Mouse (Mus musculus): ENCODE measurements around the gene Tent5a. TPM values are rescaled to one million over a fixed set of nuclear protein-coding genes. Genes with fewer than 3 reads are reported as not detected.
A peak's percentile ranks its signal among the peaks of the same experiment; 100 is the strongest.

Tent5a gene
- total and polyA plus RNA-seq, 3 experiments: 3.2 to 12.5 (median 11.0) TPM

DNA sequence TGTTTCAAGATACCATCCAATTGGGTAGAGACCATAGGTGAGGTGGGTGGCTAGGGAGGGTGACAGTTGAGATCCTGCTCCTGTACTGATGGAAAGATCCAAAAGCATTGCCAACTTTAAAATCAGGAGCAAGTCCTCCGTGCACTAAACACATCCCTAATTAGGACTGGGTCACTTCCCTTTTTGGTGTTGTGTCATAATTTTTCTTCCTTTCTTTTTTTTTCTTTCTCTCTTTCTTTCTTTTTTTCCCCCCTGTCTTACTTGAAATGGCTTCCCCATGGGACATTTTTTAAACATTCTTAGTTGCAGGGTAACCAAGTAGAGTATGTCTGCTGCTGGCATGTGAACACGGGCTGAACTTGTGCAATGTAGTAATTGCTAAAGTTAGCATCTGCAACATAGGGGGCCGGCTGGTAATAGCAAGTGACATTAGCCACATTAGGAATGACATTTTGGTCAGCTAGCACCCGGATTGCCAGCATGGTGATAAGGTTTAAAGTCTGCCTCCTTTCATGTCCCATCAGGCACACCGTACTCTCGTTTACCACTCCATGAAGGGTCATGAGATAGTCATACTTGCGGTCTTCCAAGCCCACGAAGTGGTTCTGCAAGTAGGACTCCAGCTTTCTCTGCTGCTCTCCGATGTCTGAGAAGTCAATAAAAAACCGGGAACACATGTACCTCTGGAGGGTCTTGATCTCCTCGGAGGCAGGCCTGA lies 2.8 kb downstream of the Tent5a start:
- intact Hi-C loops (cut with DNase I): loop anchor here (10.0 kb wide), 1 partner anchor 1230 kb away; no protein-coding TSS in a partner anchor
- DNase-seq: peak; percentile 44 to 60
- Histone ChIP-seq H3K36me3 (ENCODE audit: control insufficient read depth, insufficient read depth, low read length) (peaks cover 17% of the 10 kb centered on the region), H3K27ac (peak overlapping the region; percentile 91), H3K9ac (ENCODE audit: low read depth, low read length) (peak overlapping the region; percentile 21), H3K4me3 (peak overlapping the region; percentile 54), H3K27me3 (ENCODE audit: control insufficient read depth, insufficient read depth, low read length) (no peaks in the 10 kb centered on the region), H3K4me1 (ENCODE audit: control insufficient read depth, insufficient read depth, low read length) (peaks cover 1% of the 10 kb centered on the region; the same call in 1 of the 2 replicates), H3K79me2 (replicated peaks; ENCODE audit: control insufficient read depth, insufficient read depth, low read length) (no peaks in the 10 kb centered on the region)
- TF ChIP-seq EP300 (IDR thresholded peaks at IDR 0.05; ENCODE audit: insufficient read depth, low read depth, low read length) (0 out of 2 replicates have a peak, but pooled peaks have one; percentile 55), CTCF (IDR thresholded peaks at IDR 0.05) (no peak)
- WGBS: 42% methylated on average over 11 of the region's 11 CpGs

DNA sequence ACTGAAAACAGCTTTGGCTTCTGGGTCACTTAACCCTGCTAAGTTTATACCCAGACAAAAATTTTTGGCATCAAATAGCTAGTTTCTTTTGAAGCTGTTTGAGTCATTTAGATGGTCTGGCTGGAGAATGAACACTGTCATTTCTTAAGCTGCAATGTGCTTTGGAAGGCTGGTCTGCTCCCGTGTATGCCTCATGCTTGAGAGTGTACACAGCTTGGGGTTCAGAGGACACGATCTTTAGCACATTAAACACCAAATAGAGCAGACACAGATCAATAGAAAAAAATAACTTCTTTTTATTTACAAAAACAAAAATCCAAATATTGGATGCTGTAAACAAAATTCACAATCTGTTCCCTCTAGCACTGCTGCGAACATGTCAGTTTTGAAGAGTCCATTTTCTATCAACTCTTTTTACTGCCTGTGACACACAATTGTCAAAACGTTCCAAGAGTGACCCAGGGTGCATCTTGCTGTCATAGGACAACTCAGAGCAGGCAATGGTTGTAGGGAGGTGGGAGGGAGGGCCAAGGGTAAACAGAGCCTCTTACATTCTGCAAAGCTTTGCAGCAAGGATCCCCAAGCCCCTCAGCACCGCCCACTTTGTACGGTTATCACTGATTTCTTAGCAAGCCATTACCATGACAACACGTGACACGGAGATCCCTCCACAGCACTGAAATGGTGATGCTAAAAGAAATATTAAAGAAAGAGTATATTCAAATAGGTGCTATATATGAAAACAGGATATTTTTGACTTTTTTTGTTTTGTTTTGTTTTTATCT lies 6.8 kb downstream of the Tent5a start:
- no peaks in the 10 kb centered on the region for H3K79me2 ChIP-seq (replicated peaks; ENCODE audit: control insufficient read depth, insufficient read depth, low read length)
- WGBS: 69% methylated on average over 8 of the region's 8 CpGs

DNA sequence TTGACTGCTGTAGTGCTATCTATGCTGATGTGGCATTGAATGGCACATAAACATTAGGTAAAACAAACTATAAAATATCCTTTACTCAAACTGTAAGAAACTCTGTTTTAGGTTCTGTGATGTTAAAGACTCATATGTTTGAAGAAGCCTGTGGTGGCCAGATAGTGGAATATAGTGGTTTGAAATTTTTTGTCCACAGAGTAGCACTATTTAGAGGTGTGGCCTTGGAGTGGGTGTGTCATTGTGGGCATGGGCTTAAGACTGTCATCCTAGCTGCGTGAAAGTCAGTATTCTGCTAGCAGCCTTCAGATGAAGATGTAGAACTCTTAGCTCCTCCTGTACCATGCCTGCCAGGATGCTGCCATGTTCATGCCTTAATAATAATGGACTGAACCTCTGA lies 11.0 kb downstream of the Tent5a start:
- WGBS: 55% methylated on average over 1 of the region's 1 CpGs
- H3K4me3 ChIP-seq: no peak overlapping the region
- no peak overlapping the region for H3K9ac ChIP-seq (ENCODE audit: low read depth, low read length)
- DNase-seq: no peak
- no peaks in the 10 kb centered on the region for H3K27me3 ChIP-seq (ENCODE audit: control insufficient read depth, insufficient read depth, low read length)
- H3K79me2 ChIP-seq (replicated peaks; ENCODE audit: control insufficient read depth, insufficient read depth, low read length): no peaks in the 10 kb centered on the region
- peaks cover 2% of the 10 kb centered on the region; the same call in 1 of the 2 replicates for H3K36me3 ChIP-seq (ENCODE audit: control insufficient read depth, insufficient read depth, low read length)
- peaks cover under 1% of the 10 kb centered on the region; the same call in 1 of the 2 replicates for H3K4me1 ChIP-seq (ENCODE audit: control insufficient read depth, insufficient read depth, low read length)
- intact Hi-C loops (cut with DNase I): no loop called here
- no peak overlapping the region for H3K27ac ChIP-seq
- TF ChIP-seq POLR2A (IDR thresholded peaks at IDR 0.05; ENCODE audit: insufficient read depth, low read depth, low read length) (no peak), CTCF (IDR thresholded peaks at IDR 0.05) (no peak), EP300 (IDR thresholded peaks at IDR 0.05; ENCODE audit: insufficient read depth, low read depth, low read length) (no peak)

More for the DNA sequence above, 6.8 kb downstream of the Tent5a start:
- Histone ChIP-seq H3K4me1 (ENCODE audit: control insufficient read depth, insufficient read depth, low read length) (peaks cover 1% of the 10 kb centered on the region; the same call in 1 of the 2 replicates), H3K27me3 (ENCODE audit: control insufficient read depth, insufficient read depth, low read length) (no peaks in the 10 kb centered on the region), H3K4me3 (no peak overlapping the region), H3K9ac (ENCODE audit: low read depth, low read length) (no peak overlapping the region), H3K27ac (no peak overlapping the region), H3K36me3 (ENCODE audit: control insufficient read depth, insufficient read depth, low read length) (peaks cover 17% of the 10 kb centered on the region)
- intact Hi-C loops (cut with DNase I): loop anchor here (10.0 kb wide), 1 partner anchor 1226 kb away; no protein-coding TSS in a partner anchor
- no peak for TF ChIP-seq EP300 (IDR thresholded peaks at IDR 0.05; ENCODE audit: insufficient read depth, low read depth, low read length)
- TF ChIP-seq CTCF (IDR thresholded peaks at IDR 0.05): no peak
- TF ChIP-seq POLR2A (IDR thresholded peaks at IDR 0.05; ENCODE audit: insufficient read depth, low read depth, low read length): no peak
- no peak for DNase-seq

DNA sequence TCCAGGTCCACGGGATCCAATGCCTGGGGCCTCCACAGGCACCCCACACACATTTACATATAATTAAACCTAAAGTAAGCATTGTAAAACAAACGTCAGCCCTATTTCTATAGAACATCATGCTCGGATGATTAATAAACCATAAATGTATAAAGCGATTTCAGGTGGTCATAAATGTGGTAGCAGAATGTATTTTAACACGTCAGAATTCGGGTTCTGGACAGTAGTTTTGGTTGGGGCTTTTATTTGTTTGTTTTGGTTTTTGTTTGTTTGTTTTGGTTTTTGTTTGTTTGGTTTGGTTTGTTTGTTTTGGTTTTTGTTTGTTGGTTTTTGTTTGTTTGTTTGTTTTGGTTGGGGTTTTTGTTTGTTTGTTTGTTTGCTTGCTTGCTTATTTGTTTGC lies 14.7 kb downstream of the Tent5a start, which contains the start of gene Gm11114:
Gene Gm11114 (plus strand): TSS at position 301 of the 400 bp plus-strand sequence.
- TF ChIP-seq POLR2A (IDR thresholded peaks at IDR 0.05; ENCODE audit: insufficient read depth, low read depth, low read length): no peak
- TF ChIP-seq CTCF (IDR thresholded peaks at IDR 0.05): no peak
- TF ChIP-seq EP300 (IDR thresholded peaks at IDR 0.05; ENCODE audit: insufficient read depth, low read depth, low read length): no peak
- no peak for DNase-seq
- no peaks in the 10 kb centered on the region for H3K36me3 ChIP-seq (ENCODE audit: control insufficient read depth, insufficient read depth, low read length)
- no peak within 1 kb of the TSS for H3K27ac ChIP-seq
- intact Hi-C loops (cut with DNase I): no loop called here
- H3K79me2 ChIP-seq (replicated peaks; ENCODE audit: control insufficient read depth, insufficient read depth, low read length): no peaks in the 10 kb centered on the region
- H3K27me3 ChIP-seq (ENCODE audit: control insufficient read depth, insufficient read depth, low read length): no peaks in the 10 kb centered on the region
- H3K4me3 ChIP-seq: no peak within 1 kb of the TSS
- WGBS: 87% methylated on average over 6 of the region's 6 CpGs
- no peak within 1 kb of the TSS for H3K9ac ChIP-seq (ENCODE audit: low read depth, low read length)
- no peaks in the 10 kb centered on the region for H3K4me1 ChIP-seq (ENCODE audit: control insufficient read depth, insufficient read depth, low read length)

DNA sequence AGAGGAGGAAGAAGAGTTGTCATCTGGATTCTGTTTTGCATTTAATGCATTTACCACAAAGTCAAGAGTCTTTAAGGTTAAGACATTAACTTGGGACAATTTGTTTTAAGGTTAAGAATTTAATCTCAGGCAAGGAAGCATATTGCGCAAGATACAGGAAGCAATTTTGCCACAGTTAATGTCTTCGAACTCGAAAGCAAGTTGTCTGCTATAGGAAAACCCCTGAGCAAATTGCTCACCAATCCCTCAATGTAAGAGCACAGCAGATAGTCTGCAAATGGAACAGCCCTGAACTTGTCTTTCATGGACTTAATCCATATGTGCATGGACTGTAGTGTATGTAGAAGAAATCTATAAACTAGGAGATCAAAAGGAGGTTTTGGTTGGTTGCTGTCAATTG lies 23.8 kb downstream of the Tent5a start:
- Histone ChIP-seq H3K4me3 (no peak overlapping the region), H3K9ac (ENCODE audit: low read depth, low read length) (no peak overlapping the region), H3K27ac (no peak overlapping the region), H3K27me3 (ENCODE audit: control insufficient read depth, insufficient read depth, low read length) (no peaks in the 10 kb centered on the region), H3K4me1 (ENCODE audit: control insufficient read depth, insufficient read depth, low read length) (no peaks in the 10 kb centered on the region), H3K36me3 (ENCODE audit: control insufficient read depth, insufficient read depth, low read length) (no peaks in the 10 kb centered on the region), H3K79me2 (replicated peaks; ENCODE audit: control insufficient read depth, insufficient read depth, low read length) (no peaks in the 10 kb centered on the region)
- no peak for DNase-seq
- intact Hi-C loops (cut with DNase I): no loop called here
- WGBS: 78% methylated on average over 3 of the region's 3 CpGs
- TF ChIP-seq EP300 (IDR thresholded peaks at IDR 0.05; ENCODE audit: insufficient read depth, low read depth, low read length) (no peak), CTCF (IDR thresholded peaks at IDR 0.05) (no peak), POLR2A (IDR thresholded peaks at IDR 0.05; ENCODE audit: insufficient read depth, low read depth, low read length) (no peak)
